Mouse (Mus musculus) limb, embryonic 12.5 days (tissue): Measurements from ENCODE around the gene Clcnkb. TPM values are rescaled to one million over a fixed set of nuclear protein-coding genes. Genes with fewer than 3 reads are reported as not detected.

Experiments used
- ATAC-seq: fragments of 200-750 bp; cut with Nextera tagmentation; 2 replicates; pipeline ENCODE4 v1.8.0; 2017; ENCODE audit warnings: low read depth, moderate TSS enrichment; ENCODE audit not compliant: insufficient number of reproducible peaks, insufficient read depth, low FRiP score, low TSS enrichment
- H3K27ac ChIP-seq: fragments of 300-500 bp; sonication (generic); 2 replicates; pipeline ENCODE4 v1.5.1; 2016; ENCODE audit warnings: mild to moderate bottlenecking, moderate library complexity
- H3K27me3 ChIP-seq: fragments of 300-500 bp; sonication (generic); 2 replicates; pipeline ENCODE4 v1.6.1; 2016; ENCODE audit warnings: mild to moderate bottlenecking, moderate library complexity
- H3K36me3 ChIP-seq: fragments of 300-500 bp; sonication (generic); 2 replicates; pipeline ENCODE4 v1.6.1; 2016; ENCODE audit warnings: mild to moderate bottlenecking, moderate library complexity
- H3K4me1 ChIP-seq: fragments of 300-500 bp; sonication (generic); replicated peaks from 2 replicates; pipeline ENCODE4 v1.6.1; 2016
- H3K4me2 ChIP-seq: fragments of 300-500 bp; sonication (generic); 2 replicates; pipeline ENCODE4 v1.6.1; 2016; ENCODE audit warnings: mild to moderate bottlenecking, moderate library complexity
- H3K4me3 ChIP-seq: fragments of 300-500 bp; sonication (generic); replicated peaks from 2 replicates; pipeline ENCODE4 v1.5.1; 2016; ENCODE audit warnings: mild to moderate bottlenecking
- H3K9ac ChIP-seq: fragments of 300-500 bp; sonication (generic); replicated peaks from 2 replicates; pipeline ENCODE4 v1.6.1; 2016; ENCODE audit warnings: mild to moderate bottlenecking, moderate library complexity
- H3K9me3 ChIP-seq: fragments of 300-500 bp; sonication (generic); 2 replicates; pipeline ENCODE4 v1.6.1; 2016; ENCODE audit warnings: mild to moderate bottlenecking, moderate library complexity
- WGBS: fragments of 180-500 bp; shearing (Covaris S2); methylation state at CpG from one replicate; pipeline ENCODE4 v1.1.7; 2016; 5-methylcytosine and 5-hydroxymethylcytosine counted together
- polyA plus RNA-seq: library from polyadenylated mRNA; unstranded; fragments of >200 nt; fragmentation: Nextera tagmentation; extraction: Ambion mirVana; gene quantifications from 2 replicates; pipeline ENCODE4 v1.2.1, GENCODE M21; 2016

The Clcnkb gene
- polyA plus RNA-seq, 1 experiment from 2014 or later, result not detected

DNA sequence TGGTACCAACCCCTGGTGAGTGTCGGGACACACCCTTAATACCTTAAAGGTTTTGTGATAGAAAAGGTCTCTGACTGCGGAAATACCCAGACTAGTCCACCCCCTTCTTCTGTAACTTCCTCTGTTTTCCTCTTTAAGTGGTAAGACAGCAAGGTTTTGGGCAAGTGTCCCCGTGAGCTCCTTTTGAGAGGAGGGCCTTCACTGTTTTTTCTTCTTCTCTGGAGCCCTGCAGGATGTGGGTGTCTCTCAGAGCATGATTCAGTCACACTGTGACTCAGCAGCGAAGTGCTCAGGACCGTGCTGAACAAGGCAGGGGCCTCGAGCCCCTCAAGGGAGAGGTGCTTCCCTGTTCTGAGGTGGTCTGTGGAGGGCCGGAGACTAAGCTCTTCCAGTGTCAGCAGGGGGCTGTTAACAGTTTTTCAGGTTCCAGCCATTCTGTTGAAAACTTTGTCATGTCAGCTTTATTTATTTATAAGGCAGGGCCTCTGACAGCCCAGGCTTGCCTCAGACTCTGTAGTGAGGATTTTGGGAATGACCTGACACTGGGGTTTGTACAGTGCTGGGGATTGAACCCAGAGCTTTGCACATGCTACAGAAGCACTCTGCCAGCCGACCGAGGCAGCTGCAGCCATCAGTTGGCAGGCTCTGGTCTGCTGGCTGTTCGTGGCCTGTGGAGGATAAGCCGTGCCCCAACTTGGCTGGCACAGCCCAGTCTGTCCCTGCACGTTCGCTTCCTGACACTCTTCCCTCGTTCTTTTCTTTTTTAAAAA lies 39.0 kb upstream of the Clcnkb start:
- peaks cover 26% of the 10 kb centered on the region for H3K4me1 ChIP-seq
- H3K4me2 ChIP-seq, result no peak overlapping the region
- H3K27ac ChIP-seq, result no peak overlapping the region
- no peaks in the 10 kb centered on the region for H3K9me3 ChIP-seq
- H3K36me3 ChIP-seq, result peaks cover 61% of the 10 kb centered on the region
- H3K27me3 ChIP-seq, result no peaks in the 10 kb centered on the region
- H3K9ac ChIP-seq, result no peak overlapping the region
- no peak for ATAC-seq
- no peak overlapping the region for H3K4me3 ChIP-seq
- WGBS, result 84% methylated on average over 14 of the region's 14 CpGs

DNA sequence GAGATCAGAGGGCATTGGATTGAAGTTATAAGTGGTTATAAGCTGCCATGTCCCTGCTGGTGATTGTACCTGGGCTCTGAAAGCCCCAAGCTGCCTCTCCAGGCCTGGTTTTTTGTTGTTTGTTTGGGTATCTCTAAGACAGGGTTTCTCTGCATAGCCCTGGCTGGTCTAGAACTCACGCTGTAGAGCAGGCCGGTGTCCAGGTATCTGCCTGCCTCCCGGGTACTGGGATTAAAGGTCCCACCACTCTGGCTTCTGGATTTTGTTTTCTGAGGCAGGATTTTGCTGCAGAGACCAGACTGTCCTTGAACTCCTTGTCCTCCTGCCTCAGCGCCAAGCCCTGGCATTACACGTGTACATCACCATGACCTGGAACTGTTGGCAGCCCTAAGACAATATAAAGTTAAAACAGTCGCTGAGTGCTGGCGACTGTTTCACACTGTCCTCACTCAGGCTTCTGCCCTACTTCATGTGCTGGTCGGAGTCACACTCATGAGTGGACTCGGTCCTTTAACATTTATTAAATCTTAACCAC lies 36.2 kb upstream of the Clcnkb start:
- no peak overlapping the region for H3K4me3 ChIP-seq
- no peak overlapping the region for H3K4me2 ChIP-seq
- peaks cover 8% of the 10 kb centered on the region; the same call in 1 of the 2 replicates for H3K4me1 ChIP-seq
- no peak for ATAC-seq
- H3K27ac ChIP-seq, result no peak overlapping the region
- H3K9me3 ChIP-seq, result no peaks in the 10 kb centered on the region
- no peak overlapping the region for H3K9ac ChIP-seq
- 86% methylated on average over 9 of the region's 9 CpGs for WGBS
- H3K27me3 ChIP-seq, result no peaks in the 10 kb centered on the region
- peaks cover 80% of the 10 kb centered on the region for H3K36me3 ChIP-seq

DNA sequence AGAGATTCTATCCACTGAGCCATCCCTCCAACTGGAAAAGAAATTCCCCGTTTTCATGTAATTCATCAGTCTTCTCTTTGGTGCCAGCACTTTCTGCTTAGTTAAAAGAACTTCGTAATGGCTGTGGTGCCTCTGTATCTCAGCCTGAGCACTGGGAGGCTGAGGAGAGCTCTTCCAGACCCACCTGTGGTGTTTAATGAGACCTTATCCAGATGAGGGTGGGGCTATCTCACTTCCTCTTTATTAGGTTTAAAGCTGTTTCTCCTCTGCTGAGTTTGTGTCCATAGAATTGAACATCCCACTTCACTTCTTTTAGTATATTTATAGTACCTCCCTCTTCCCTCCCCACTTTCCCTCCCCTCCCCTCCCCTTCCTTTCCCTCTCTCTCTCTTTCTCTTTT lies 35.4 kb upstream of the Clcnkb start:
- 91% methylated on average over 2 of the region's 2 CpGs for WGBS
- peaks cover 86% of the 10 kb centered on the region for H3K36me3 ChIP-seq
- no peaks in the 10 kb centered on the region for H3K9me3 ChIP-seq
- no peaks in the 10 kb centered on the region for H3K27me3 ChIP-seq
- no peak overlapping the region for H3K27ac ChIP-seq
- no peak overlapping the region for H3K4me3 ChIP-seq
- peaks cover 9% of the 10 kb centered on the region for H3K4me1 ChIP-seq
- no peak for ATAC-seq
- H3K9ac ChIP-seq, result no peak overlapping the region
- H3K4me2 ChIP-seq, result no peak overlapping the region

GRCm38 (mm10) chr4:141446211-141446610 lies 30.4 kb upstream of the Clcnkb start:
- Histone ChIP-seq H3K9ac (no peak overlapping the region), H3K27ac (no peak overlapping the region), H3K4me2 (peak overlapping the region; percentile 90; the same call in 1 of the 2 replicates), H3K9me3 (no peaks in the 10 kb centered on the region), H3K4me3 (no peak overlapping the region), H3K27me3 (no peaks in the 10 kb centered on the region), H3K4me1 (peaks cover 17% of the 10 kb centered on the region), H3K36me3 (peaks cover 49% of the 10 kb centered on the region)
- no peak for ATAC-seq
- WGBS, result 74% methylated on average over 7 of the region's 7 CpGs

DNA sequence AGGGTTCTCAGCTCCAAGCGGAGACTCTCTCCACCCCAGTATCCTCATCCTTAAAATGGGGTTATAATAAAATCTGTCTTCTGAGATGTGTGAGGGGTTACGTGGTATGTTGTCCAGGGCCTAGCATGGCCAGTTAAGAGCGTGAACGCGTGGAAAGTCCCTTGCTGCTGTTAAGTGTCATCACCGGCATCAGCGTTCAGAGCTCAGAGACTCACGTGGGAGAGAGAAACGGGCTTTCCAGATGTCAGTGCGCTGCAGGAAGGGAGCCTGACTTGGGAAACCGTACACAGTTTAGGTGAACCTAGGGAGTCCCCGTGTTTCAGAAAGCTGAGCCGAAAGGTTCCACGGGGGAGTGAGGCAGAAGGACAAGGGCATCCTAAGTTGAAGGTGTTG lies 29.5 kb upstream of the Clcnkb start:
- H3K36me3 ChIP-seq, result peaks cover 40% of the 10 kb centered on the region
- H3K4me3 ChIP-seq, result peak overlapping the region; percentile 100
- ATAC-seq, result 0 out of 2 replicates have a peak, but pooled peaks have one; percentile 8
- WGBS, result 15% methylated on average over 14 of the region's 14 CpGs
- peaks cover 17% of the 10 kb centered on the region for H3K4me1 ChIP-seq
- H3K9ac ChIP-seq, result peak overlapping the region; percentile 95
- peak overlapping the region; percentile 90 for H3K4me2 ChIP-seq
- H3K27me3 ChIP-seq, result no peaks in the 10 kb centered on the region
- peak overlapping the region; percentile 84; the same call in 1 of the 2 replicates for H3K27ac ChIP-seq
- no peaks in the 10 kb centered on the region for H3K9me3 ChIP-seq

DNA sequence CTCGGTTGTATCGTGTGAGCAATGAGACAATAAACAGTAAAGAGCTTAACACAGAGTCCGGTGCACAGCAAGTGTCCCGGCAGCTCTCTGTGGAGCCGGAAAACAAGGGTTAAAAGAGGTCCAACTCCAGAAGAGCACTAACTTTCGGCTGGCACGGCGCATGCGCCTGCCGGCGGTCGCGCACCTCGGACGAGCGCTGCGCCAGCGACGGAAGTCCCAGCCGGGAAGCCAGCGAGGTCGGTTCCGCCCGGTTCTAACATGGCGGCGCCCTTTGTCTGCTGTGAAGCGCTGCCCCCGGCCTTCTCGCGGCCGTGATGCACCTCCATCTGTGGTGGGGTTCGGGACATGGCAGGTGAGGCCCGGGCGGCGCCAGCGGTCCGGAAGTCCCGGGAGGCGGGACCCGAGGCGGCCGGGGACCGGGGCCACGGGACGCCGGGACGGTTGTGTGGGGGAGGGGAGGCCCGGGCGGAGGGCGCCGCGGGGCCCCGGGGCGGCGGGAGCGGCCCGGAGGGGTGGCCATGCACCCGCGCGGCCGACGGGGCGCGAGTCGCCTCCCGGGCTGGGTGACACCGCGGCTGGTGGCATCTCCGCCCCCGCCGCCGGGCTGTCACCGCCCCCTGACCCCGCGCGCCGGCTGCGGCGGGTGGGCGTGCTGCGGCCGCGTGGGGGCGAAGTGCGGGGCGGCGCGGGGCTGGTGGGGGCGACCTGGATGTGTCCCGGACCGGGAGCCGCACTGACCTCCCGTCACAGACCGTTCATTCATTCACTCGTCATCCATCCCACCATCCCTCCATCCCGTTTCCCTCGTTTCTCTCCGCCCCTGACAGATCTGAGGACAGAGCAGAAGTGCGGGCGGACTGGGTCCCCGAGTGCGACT lies 28.9 kb upstream of the Clcnkb start, which contains the start of gene Zbtb17:
TSS of gene Zbtb17 (plus strand) at position 204 of the 877 bp plus-strand sequence.
- Histone ChIP-seq H3K36me3 (peaks cover 34% of the 10 kb centered on the region), H3K27ac (peak within 1 kb of the TSS; percentile 84), H3K4me1 (peaks cover 17% of the 10 kb centered on the region), H3K4me3 (peak within 1 kb of the TSS; percentile 100), H3K9ac (peak within 1 kb of the TSS; percentile 95), H3K9me3 (no peaks in the 10 kb centered on the region), H3K4me2 (peak within 1 kb of the TSS; percentile 90), H3K27me3 (no peaks in the 10 kb centered on the region)
- peak; percentile 84 for ATAC-seq
- WGBS, result under 1% methylated on average over 79 of the region's 102 CpGs

- Histone ChIP-seq H3K9me3 (no peaks in the 10 kb centered on the region), H3K9ac (peak overlapping the region; percentile 95), H3K4me1 (peaks cover 17% of the 10 kb centered on the region), H3K27me3 (no peaks in the 10 kb centered on the region), H3K4me3 (peak overlapping the region; percentile 100), H3K36me3 (peaks cover 27% of the 10 kb centered on the region), H3K4me2 (peak overlapping the region; percentile 90), H3K27ac (no peak overlapping the region)
- WGBS, result 53% methylated on average over 11 of the region's 11 CpGs
- no peak for ATAC-seq
Measured at GRCm38 (mm10) chr4:141443641-141444429, 28.0 kb upstream of the Clcnkb start.

- Histone ChIP-seq H3K36me3 (no peaks in the 10 kb centered on the region), H3K4me3 (no peak overlapping the region), H3K4me2 (no peak overlapping the region), H3K9ac (no peak overlapping the region), H3K4me1 (peaks cover 13% of the 10 kb centered on the region), H3K27me3 (no peaks in the 10 kb centered on the region), H3K9me3 (no peaks in the 10 kb centered on the region), H3K27ac (no peak overlapping the region)
- no peak for ATAC-seq
Measured at GRCm38 (mm10) chr4:141440877-141441276, 25.1 kb upstream of the Clcnkb start.

DNA sequence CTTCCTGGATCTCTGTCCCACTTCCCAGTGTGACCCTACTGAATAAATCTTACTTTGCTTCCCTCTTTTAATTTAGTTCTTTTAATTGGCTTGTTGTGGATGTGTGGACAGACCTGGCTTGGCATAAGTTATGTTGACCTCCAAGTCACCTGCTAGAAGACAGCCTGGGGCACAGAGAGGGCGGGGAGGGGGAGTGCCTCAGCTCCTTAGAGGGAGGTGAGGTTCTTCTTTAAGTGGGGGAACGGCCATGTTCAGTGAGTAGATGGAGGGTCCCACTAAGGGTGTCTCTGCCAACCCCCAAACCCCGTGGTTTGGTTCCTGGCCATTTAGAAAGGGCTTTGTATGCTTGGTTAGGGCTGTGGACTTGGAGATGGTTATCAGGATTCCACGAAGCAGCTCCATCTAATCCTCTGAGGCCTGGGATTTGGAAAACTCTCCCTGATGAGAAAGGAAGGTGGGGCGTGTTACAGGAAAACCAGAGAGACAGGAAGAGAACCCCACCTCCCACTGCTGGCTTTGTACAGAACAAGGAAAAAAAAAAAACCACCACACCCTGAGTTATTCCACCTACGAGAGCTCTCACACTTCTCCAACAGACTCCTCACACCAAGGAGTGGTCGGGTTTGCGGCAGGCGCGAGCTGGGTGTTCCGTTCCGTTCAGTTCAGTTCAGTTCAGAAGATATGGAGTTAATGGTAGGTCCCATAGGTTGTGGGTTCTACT lies 23.4 kb upstream of the Clcnkb start:
- H3K4me3 ChIP-seq, result no peak overlapping the region
- no peak for ATAC-seq
- 84% methylated on average over 12 of the region's 12 CpGs for WGBS
- no peaks in the 10 kb centered on the region for H3K27me3 ChIP-seq
- no peak overlapping the region for H3K9ac ChIP-seq
- H3K4me1 ChIP-seq, result peaks cover 4% of the 10 kb centered on the region; the same call in 1 of the 2 replicates
- no peaks in the 10 kb centered on the region for H3K9me3 ChIP-seq
- H3K4me2 ChIP-seq, result no peak overlapping the region
- H3K27ac ChIP-seq, result no peak overlapping the region
- no peaks in the 10 kb centered on the region for H3K36me3 ChIP-seq

DNA sequence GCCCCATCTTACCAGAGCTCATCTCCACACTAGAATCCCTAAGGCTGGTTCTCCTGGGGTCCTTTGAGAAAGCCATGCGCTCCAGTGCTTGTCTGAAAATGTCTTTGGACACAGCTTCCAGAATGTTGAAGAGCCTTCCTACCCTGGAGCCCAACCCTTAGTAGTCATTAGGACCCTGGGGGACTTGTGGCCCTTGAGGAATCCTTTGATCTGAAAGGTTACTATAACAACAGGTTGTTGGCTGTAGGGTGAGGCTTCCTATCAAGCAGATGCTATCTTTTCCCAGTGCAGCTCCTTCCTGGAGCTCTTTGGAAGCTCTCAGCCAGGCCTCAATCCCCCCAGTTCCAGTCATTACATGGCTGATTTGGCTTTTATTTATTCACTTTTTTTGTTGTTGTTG lies 20.2 kb upstream of the Clcnkb start, which contains the start of gene Srarp:
TSS of gene Srarp (minus strand) at position 132 of the 400 bp plus-strand sequence.
- no peak for ATAC-seq
- no peak within 1 kb of the TSS for H3K9ac ChIP-seq
- H3K27ac ChIP-seq, result no peak within 1 kb of the TSS
- no peak within 1 kb of the TSS for H3K4me3 ChIP-seq
- no peaks in the 10 kb centered on the region for H3K9me3 ChIP-seq
- no peaks in the 10 kb centered on the region for H3K36me3 ChIP-seq
- no peaks in the 10 kb centered on the region for H3K4me1 ChIP-seq
- H3K27me3 ChIP-seq, result no peaks in the 10 kb centered on the region
- H3K4me2 ChIP-seq, result no peak within 1 kb of the TSS
- WGBS, result 63% methylated on average over 1 of the region's 1 CpGs
